Mouse (Mus musculus) cerebellum, adult 2 months (tissue): Measurements from ENCODE around the gene Keg1.

Source experiments
- CTCF ChIP-seq: fragments of 200-500 bp; IDR thresholded peaks from 2 replicates; pipeline ENCODE4 v1.5.1; 2011; ENCODE audit warnings: low read depth, mild to moderate bottlenecking, control low read depth, low read length, moderate library complexity, borderline replicate concordance; ENCODE audit not compliant: insufficient read depth
- POLR2A ChIP-seq: fragments of 200-500 bp; IDR thresholded peaks from 2 replicates; pipeline ENCODE4 v1.6.1; 2011; ENCODE audit warnings: low read length, control low read depth, borderline replicate concordance; ENCODE audit not compliant: insufficient read depth

GRCm38 (mm10) chr19:12731036-12731435 lies 35.5 kb downstream of the Keg1 start:
- TF ChIP-seq POLR2A (no peak), CTCF (no peak)
